Mouse (Mus musculus) cortical plate, adult 2 months (tissue): ENCODE results near the gene 4933434E20Rik.

Experiments used
- CTCF ChIP-seq: fragments of 200-500 bp; IDR thresholded peaks from 2 replicates; pipeline ENCODE4 v1.5.1; 2011; ENCODE audit warnings: mild to moderate bottlenecking, control low read depth, low read length; ENCODE audit not compliant: insufficient read depth; ENCODE audit errors: extremely low read depth
- POLR2A ChIP-seq: fragments of 200-500 bp; IDR thresholded peaks from 2 replicates; pipeline ENCODE4 v1.6.1; 2011; ENCODE audit warnings: mild to moderate bottlenecking, low read length, control low read depth; ENCODE audit not compliant: insufficient read depth; ENCODE audit errors: extremely low read depth

DNA sequence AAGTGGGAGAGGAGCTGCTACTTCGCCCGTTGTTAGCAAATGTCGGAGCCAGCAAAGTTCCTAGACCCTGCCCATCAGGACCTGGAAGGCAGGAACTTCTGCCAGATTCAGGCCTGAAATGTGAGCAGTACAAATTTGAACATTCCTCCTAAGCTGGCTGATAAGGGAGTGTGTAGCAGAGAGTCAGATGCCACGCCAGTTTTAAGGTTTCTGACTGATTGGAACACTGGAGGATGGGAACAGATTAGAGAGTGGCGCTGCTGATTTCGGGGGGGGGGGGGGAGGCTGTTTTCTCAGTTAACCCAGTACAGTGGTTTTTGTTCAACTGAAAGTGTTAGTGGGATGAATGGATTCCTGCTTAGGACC lies 29.0 kb downstream of the 4933434E20Rik start:
- TF ChIP-seq POLR2A (no peak), CTCF (no peak)
